8 mouse cellular contexts compared by ENCODE assay signal in genomic region chr11:90686287-90687025, GRCm38 (mm10). TPM values are rescaled to one million over a fixed set of nuclear protein-coding genes. Genes with fewer than 3 reads are reported as not detected.
DNase-seq lines count a peak whose midpoint lies in the region; ATAC-seq and TF ChIP-seq lines count a peak whose summit lies in the region.

No protein-coding gene starts in this region.

- no peak for DNase-seq in left cerebral cortex, adult 2 months (ENCODE audit: extremely low spot score in 1 of 2, low spot score in 2 of 2)
- DNase-seq in left cerebral cortex, postnatal 4 days, result no peak
- DNase-seq in layer of hippocampus, postnatal 14 days (ENCODE audit: low spot score in 2 of 2), result no peak
- no peak for DNase-seq in Muller cell, postnatal 12 days (ENCODE audit: inconsistent ontology term)
- DNase-seq in gastrocnemius, postnatal 4 days (ENCODE audit: low spot score in 2 of 2), result no peak

- no peak for TF ChIP-seq CTCF in left cerebral cortex, adult 2 months (IDR thresholded peaks at IDR 0.05)

- peak overlapping the region; percentile 67 for H3K4me3 ChIP-seq in left cerebral cortex, adult 2 months
- peak overlapping the region; percentile 62 for H3K4me3 ChIP-seq in forebrain, embryonic 12.5 days (replicated peaks)
- peak overlapping the region; percentile 62 for H3K4me3 ChIP-seq in limb, embryonic 13.5 days
- H3K4me3 ChIP-seq in midbrain, embryonic 15.5 days, result peak overlapping the region; percentile 66

- intact Hi-C loops in left cerebral cortex, adult 2 months (cut with DNase I), result no loop called here
- intact Hi-C loops in left cerebral cortex, postnatal 4 days (cut with DNase I), result no loop called here

- H3K27ac ChIP-seq in left cerebral cortex, adult 2 months, result peak overlapping the region; percentile 78
- no peak overlapping the region for H3K27ac ChIP-seq in forebrain, embryonic 12.5 days
- no peak overlapping the region for H3K27ac ChIP-seq in limb, embryonic 13.5 days
- H3K27ac ChIP-seq in midbrain, embryonic 15.5 days, result no peak overlapping the region

- 72% methylated on average over 13 of the region's 13 CpGs for WGBS in forebrain, embryonic 12.5 days
- 69% methylated on average over 13 of the region's 13 CpGs for WGBS in limb, embryonic 13.5 days
- WGBS in midbrain, embryonic 15.5 days, result 72% methylated on average over 13 of the region's 13 CpGs

- H3K36me3 ChIP-seq in forebrain, embryonic 12.5 days (replicated peaks), result peaks cover 2% of the 10 kb centered on the region; the same call in 1 of the 2 replicates
- H3K36me3 ChIP-seq in limb, embryonic 13.5 days, result peaks cover 7% of the 10 kb centered on the region; the same call in 1 of the 2 replicates
- no peaks in the 10 kb centered on the region for H3K36me3 ChIP-seq in midbrain, embryonic 15.5 days (replicated peaks)

- peak overlapping the region; percentile 55 for H3K9ac ChIP-seq in forebrain, embryonic 12.5 days
- H3K9ac ChIP-seq in limb, embryonic 13.5 days, result peak overlapping the region; percentile 67; the same call in 1 of the 2 replicates
- H3K9ac ChIP-seq in midbrain, embryonic 15.5 days, result no peak overlapping the region

- peak overlapping the region; percentile 85 for H3K4me2 ChIP-seq in forebrain, embryonic 12.5 days
- H3K4me2 ChIP-seq in limb, embryonic 13.5 days (replicated peaks), result peak overlapping the region; percentile 85
- peak overlapping the region; percentile 96 for H3K4me2 ChIP-seq in midbrain, embryonic 15.5 days

- peaks cover 11% of the 10 kb centered on the region for H3K4me1 ChIP-seq in forebrain, embryonic 12.5 days
- H3K4me1 ChIP-seq in limb, embryonic 13.5 days, result peaks cover 15% of the 10 kb centered on the region
- H3K4me1 ChIP-seq in midbrain, embryonic 15.5 days, result peaks cover 15% of the 10 kb centered on the region; the same call in 1 of the 2 replicates

- ATAC-seq in forebrain, embryonic 12.5 days (ENCODE audit: low FRiP score), result peak; percentile 42; the same call in 1 of the 2 replicates
- 0 out of 2 replicates have a peak, but pooled peaks have one; percentile 3 for ATAC-seq in limb, embryonic 13.5 days (ENCODE audit: low FRiP score, low read depth)
- ATAC-seq in midbrain, embryonic 15.5 days (replicated peaks), result 0 out of 2 replicates have a peak, but pooled peaks have one; percentile 8

- peaks cover 11% of the 10 kb centered on the region; the same call in 1 of the 2 replicates for H3K27me3 ChIP-seq in forebrain, embryonic 12.5 days
- H3K27me3 ChIP-seq in limb, embryonic 13.5 days, result peaks cover 32% of the 10 kb centered on the region
- H3K27me3 ChIP-seq in midbrain, embryonic 15.5 days (replicated peaks), result no peaks in the 10 kb centered on the region

- H3K9me3 ChIP-seq in forebrain, embryonic 12.5 days, result no peaks in the 10 kb centered on the region
- 0 out of 2 replicates have a peak, but pooled peaks cover 5% of the 10 kb centered on the region for H3K9me3 ChIP-seq in limb, embryonic 13.5 days
- no peaks in the 10 kb centered on the region for H3K9me3 ChIP-seq in midbrain, embryonic 15.5 days

RNA-seq across cellular contexts. Expression of gene Tom1l1, which starts 1.7 kb away (rescaled TPM):
- 10 to 100 TPM; 28.4 to 30.0 TPM for total RNA-seq in left cerebral cortex, adult 2 months (2021)
- 10 to 100 TPM; 15.1 to 15.8 TPM for total RNA-seq in left cerebral cortex, postnatal 4 days (2021)
- polyA plus RNA-seq in forebrain, embryonic 12.5 days (2016; fragmentation: Nextera tagmentation; extraction: Ambion mirVana), result 15.9 and 18.1 TPM in 2 replicates
- 21.8 and 23.6 TPM in 2 replicates for polyA plus RNA-seq in limb, embryonic 13.5 days (2015; fragmentation: Nextera tagmentation; extraction: Ambion mirVana)
- polyA plus RNA-seq in midbrain, embryonic 15.5 days (2015; fragmentation: Nextera tagmentation; extraction: Ambion mirVana), result 17.9 and 18.8 TPM in 2 replicates
- total RNA-seq in layer of hippocampus, postnatal 14 days (2021), result 10 to 100 TPM; 21.0 to 22.6 TPM
- total RNA-seq in gastrocnemius, postnatal 4 days (2021), result 10 to 100 TPM; 13.9 to 14.8 TPM

RNA-seq across cellular contexts. Expression of gene Cox11, which starts 48.5 kb away (rescaled TPM):
- total RNA-seq in left cerebral cortex, adult 2 months (2021), result 10 to 100 TPM; 26.7 to 32.5 TPM
- total RNA-seq in left cerebral cortex, postnatal 4 days (2021), result 10 to 100 TPM; 24.6 to 27.9 TPM
- polyA plus RNA-seq in forebrain, embryonic 12.5 days (2016; fragmentation: Nextera tagmentation; extraction: Ambion mirVana), result 37.4 and 42.4 TPM in 2 replicates
- polyA plus RNA-seq in limb, embryonic 13.5 days (2015; fragmentation: Nextera tagmentation; extraction: Ambion mirVana), result 38.6 and 40.3 TPM in 2 replicates
- polyA plus RNA-seq in midbrain, embryonic 15.5 days (2015; fragmentation: Nextera tagmentation; extraction: Ambion mirVana), result 42.2 and 45.3 TPM in 2 replicates
- total RNA-seq in layer of hippocampus, postnatal 14 days (2021), result 10 to 100 TPM; 21.5 to 27.0 TPM
- 10 to 100 TPM; 17.7 to 19.6 TPM for total RNA-seq in gastrocnemius, postnatal 4 days (2021)

RNA-seq across cellular contexts. Expression of gene Stxbp4, which starts 48.6 kb away (rescaled TPM):
- total RNA-seq in left cerebral cortex, adult 2 months (2021), result 10 to 100 TPM; 12.3 to 13.0 TPM
- total RNA-seq in left cerebral cortex, postnatal 4 days (2021), result 10 to 100 TPM; 10.1 to 10.2 TPM
- polyA plus RNA-seq in forebrain, embryonic 12.5 days (2016; fragmentation: Nextera tagmentation; extraction: Ambion mirVana), result 39.4 and 41.0 TPM in 2 replicates
- polyA plus RNA-seq in limb, embryonic 13.5 days (2015; fragmentation: Nextera tagmentation; extraction: Ambion mirVana), result 34.9 and 36.5 TPM in 2 replicates
- 21.0 and 21.4 TPM in 2 replicates for polyA plus RNA-seq in midbrain, embryonic 15.5 days (2015; fragmentation: Nextera tagmentation; extraction: Ambion mirVana)
- 10 to 100 TPM in 1 of 2 experiments, 1 to 10 TPM in 1; 9.4 to 12.2 TPM for total RNA-seq in layer of hippocampus, postnatal 14 days (2021)
- 10 to 100 TPM in 1 of 2 experiments, 1 to 10 TPM in 1; 9.7 to 12.3 TPM for total RNA-seq in gastrocnemius, postnatal 4 days (2021)
